Mouse (Mus musculus): ENCODE measurements around the gene Muc13. TPM values are rescaled to one million over a fixed set of nuclear protein-coding genes. Genes with fewer than 3 reads are reported as not detected.

The Muc13 gene
- polyA plus RNA-seq (2015; fragmentation: Nextera tagmentation; extraction: Ambion mirVana) = 0.06 and 0.09 TPM in 2 replicates

GRCm38 (mm10) chr16:33793846-33794791 lies at the start of gene Muc13:
Gene Muc13 (plus strand): TSS chr16:33794037.

DNA sequence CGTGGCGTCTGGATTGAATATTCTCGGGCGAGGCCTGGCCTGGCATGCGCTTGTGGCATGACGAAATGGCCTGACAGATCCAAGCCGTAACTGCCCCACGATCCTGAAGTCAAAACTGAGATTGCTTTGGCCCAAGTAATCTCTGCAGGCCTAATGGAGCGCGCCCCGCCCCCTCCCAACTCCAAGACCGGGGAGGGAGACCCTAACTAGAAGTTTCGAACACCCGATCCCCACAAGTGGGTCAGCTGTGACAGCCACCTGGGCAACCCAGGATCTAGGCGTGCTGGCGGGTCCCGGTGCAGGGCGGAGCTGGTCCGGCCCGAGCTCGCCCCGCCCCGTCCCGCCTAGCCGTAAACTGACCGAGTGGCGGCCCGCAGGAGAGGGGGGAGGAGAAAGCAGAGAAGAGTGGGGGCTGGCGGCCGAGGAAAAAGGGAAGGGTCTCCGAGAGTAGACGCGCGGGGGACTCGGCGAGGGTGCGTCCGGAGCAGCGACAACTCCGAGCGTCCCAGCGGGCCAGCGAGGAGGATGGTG lies 35.5 kb downstream of the Muc13 start, which contains the start of gene Itgb5:
Gene Itgb5 (plus strand): TSS at position 365 of the 531 bp plus-strand sequence.

Other genes starting within 250 kb of the Muc13 start
- gene Heg1, start 109.7 kb upstream of the Muc13 start, polyA plus RNA-seq (2015; fragmentation: Nextera tagmentation; extraction: Ambion mirVana) = 14.4 and 16.7 TPM in 2 replicates
- gene Itgb5, start 35.6 kb downstream of the Muc13 start, polyA plus RNA-seq (2015; fragmentation: Nextera tagmentation; extraction: Ambion mirVana) = 23.2 and 24.8 TPM in 2 replicates
- gene Umps, start 173.0 kb downstream of the Muc13 start, polyA plus RNA-seq (2015; fragmentation: Nextera tagmentation; extraction: Ambion mirVana) = 9.2 and 12.0 TPM in 2 replicates

Measured in skeletal muscle tissue, postnatal 0 days (tissue).